Mouse (Mus musculus): ENCODE data around the gene Vps52. TPM values are rescaled to one million over a fixed set of nuclear protein-coding genes. Genes with fewer than 3 reads are reported as not detected.
"Not testable (repeated sequence)": the region's sequence is repeated elsewhere in the genome, so short reads cannot be mapped to it uniquely, and the experiment has no call there.

The Vps52 gene
- polyA plus RNA-seq, 1 experiment: 24.4 TPM

DNA sequence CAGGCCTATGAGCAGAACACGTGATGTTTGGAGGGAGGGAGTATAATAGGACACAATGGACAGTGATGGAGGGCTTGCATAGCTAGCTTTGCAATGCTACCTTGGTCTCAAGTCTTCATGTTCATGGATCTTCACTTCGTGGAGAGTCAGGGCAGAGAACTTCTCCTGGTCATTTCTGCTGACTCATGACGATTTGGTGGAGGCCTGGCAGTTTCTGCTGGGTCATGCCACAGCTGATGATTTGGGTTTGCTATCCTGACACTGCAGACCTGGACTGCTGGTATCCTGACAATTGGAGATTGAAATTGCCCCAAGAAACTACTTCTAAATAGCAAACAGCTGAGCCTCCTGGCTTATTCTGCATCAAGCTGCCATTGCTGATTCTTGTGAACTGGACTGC lies 18.0 kb downstream of the Vps52 start:
- H3K27me3 ChIP-seq (ENCODE audit: control insufficient read depth, insufficient read depth, insufficient read length): peaks cover 18% of the 10 kb centered on the region

DNA sequence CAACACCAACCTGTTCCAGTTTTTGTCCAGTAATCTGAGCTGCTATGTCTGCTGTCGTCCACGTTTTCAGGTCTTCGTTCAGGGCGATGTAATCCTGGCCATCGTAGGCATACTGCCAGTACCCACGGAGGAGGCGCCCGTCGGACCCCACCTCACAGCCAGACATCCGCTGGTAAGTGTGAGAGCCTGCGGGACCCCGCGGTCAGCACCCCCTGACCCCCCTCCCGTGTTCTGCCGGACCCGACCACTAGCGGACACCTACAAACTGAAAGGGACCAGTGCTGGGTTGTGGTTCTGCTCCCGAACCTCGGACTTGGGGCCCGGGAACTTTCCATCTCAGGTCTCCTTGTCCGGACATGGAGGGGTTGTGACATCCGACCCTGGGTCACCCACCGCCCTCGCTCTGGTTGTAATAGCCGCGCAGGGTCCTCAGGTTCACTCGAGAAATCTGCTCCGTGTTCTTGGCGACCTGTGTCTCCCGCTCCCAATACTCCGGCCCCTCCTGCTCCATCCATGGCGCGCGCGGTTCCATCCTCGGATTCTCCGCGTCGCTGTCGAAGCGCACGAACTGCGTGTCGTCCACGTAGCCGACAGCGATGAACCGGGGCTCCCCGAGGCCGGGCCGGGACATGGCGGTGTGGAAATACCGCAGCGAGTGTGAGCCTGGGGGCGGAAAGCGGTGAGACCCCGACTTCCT lies 22.4 kb downstream of the Vps52 start:
- Histone ChIP-seq H3K36me3 (ENCODE audit: control insufficient read depth, insufficient read depth) (no peaks in the 10 kb centered on the region), H3K4me3 (ENCODE audit: insufficient read depth, poor library complexity, severe bottlenecking) (no peak overlapping the region), H3K79me3 (ENCODE audit: low read depth) (no peaks in the 10 kb centered on the region), H3ac (ENCODE audit: control insufficient read depth, insufficient read length, low read depth) (no peak overlapping the region), H3K27me3 (ENCODE audit: control insufficient read depth, insufficient read depth, insufficient read length) (peaks cover 24% of the 10 kb centered on the region), H3K79me2 (ENCODE audit: control insufficient read depth, insufficient read depth) (no peaks in the 10 kb centered on the region)
- TF ChIP-seq USF1 (IDR thresholded peaks at IDR 0.05; ENCODE audit: low read depth) (no peak), CTCF (IDR thresholded peaks at IDR 0.05; ENCODE audit: control insufficient read depth, insufficient read depth, insufficient read length) (no peak), MAX (IDR thresholded peaks at IDR 0.05) (no peak), MYOD1 (IDR thresholded peaks at IDR 0.05; ENCODE audit: control insufficient read depth, insufficient read length, low read depth) (no peak), FOSL1 (IDR thresholded peaks at IDR 0.05; ENCODE audit: insufficient read depth, low read length, poor library complexity, severe bottlenecking) (no peak), MYOG (IDR thresholded peaks at IDR 0.05; ENCODE audit: control insufficient read depth, extremely low read depth, insufficient read length) (no peak), CEBPB (IDR thresholded peaks at IDR 0.05; ENCODE audit: low read depth) (no peak)

More for the DNA sequence above, 18.0 kb downstream of the Vps52 start:
- no peak for TF ChIP-seq MYOD1 (IDR thresholded peaks at IDR 0.05; ENCODE audit: control insufficient read depth, insufficient read length, low read depth)
- TF ChIP-seq USF1 (IDR thresholded peaks at IDR 0.05; ENCODE audit: low read depth): no peak
- no peak for TF ChIP-seq FOSL1 (IDR thresholded peaks at IDR 0.05; ENCODE audit: insufficient read depth, low read length, poor library complexity, severe bottlenecking)
- TF ChIP-seq CEBPB (IDR thresholded peaks at IDR 0.05; ENCODE audit: low read depth): no peak
- no peak for TF ChIP-seq MYOG (IDR thresholded peaks at IDR 0.05; ENCODE audit: control insufficient read depth, extremely low read depth, insufficient read length)
- TF ChIP-seq MAX (IDR thresholded peaks at IDR 0.05): no peak
- TF ChIP-seq CTCF (IDR thresholded peaks at IDR 0.05; ENCODE audit: control insufficient read depth, insufficient read depth, insufficient read length): no peak
- Histone ChIP-seq H3K79me3 (ENCODE audit: low read depth) (no peaks in the 10 kb centered on the region), H3ac (ENCODE audit: control insufficient read depth, insufficient read length, low read depth) (no peak overlapping the region), H3K4me3 (ENCODE audit: insufficient read depth, poor library complexity, severe bottlenecking) (no peak overlapping the region), H3K36me3 (ENCODE audit: control insufficient read depth, insufficient read depth) (no peaks in the 10 kb centered on the region), H3K79me2 (ENCODE audit: control insufficient read depth, insufficient read depth) (no peaks in the 10 kb centered on the region)

DNA sequence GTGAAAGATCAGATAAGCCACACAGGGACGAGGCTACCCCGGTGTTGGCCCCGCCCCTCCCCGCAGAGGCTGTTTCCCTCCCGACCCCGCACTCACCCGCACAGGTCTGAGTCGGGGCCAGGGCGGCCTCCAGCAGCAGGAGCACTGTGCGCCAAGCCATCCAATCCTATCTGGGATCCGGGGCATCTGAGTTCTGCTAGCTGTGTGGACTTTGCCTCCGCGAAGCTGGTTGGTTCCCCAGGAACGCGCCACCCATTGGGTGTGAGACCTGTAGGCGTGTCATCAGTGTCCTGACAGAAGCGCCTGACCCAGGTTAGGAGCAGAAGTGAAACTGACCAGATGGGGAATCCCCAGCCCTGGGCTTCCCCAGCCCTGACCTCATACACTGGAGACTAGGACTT lies 23.0 kb downstream of the Vps52 start:
- Histone ChIP-seq H3K79me3 (ENCODE audit: low read depth) (no peaks in the 10 kb centered on the region), H3K36me3 (ENCODE audit: control insufficient read depth, insufficient read depth) (no peaks in the 10 kb centered on the region), H3K79me2 (ENCODE audit: control insufficient read depth, insufficient read depth) (no peaks in the 10 kb centered on the region), H3ac (ENCODE audit: control insufficient read depth, insufficient read length, low read depth) (no peak overlapping the region), H3K4me3 (ENCODE audit: insufficient read depth, poor library complexity, severe bottlenecking) (no peak overlapping the region), H3K27me3 (ENCODE audit: control insufficient read depth, insufficient read depth, insufficient read length) (peaks cover 24% of the 10 kb centered on the region)
- TF ChIP-seq CTCF (IDR thresholded peaks at IDR 0.05; ENCODE audit: control insufficient read depth, insufficient read depth, insufficient read length): no peak
- no peak for TF ChIP-seq USF1 (IDR thresholded peaks at IDR 0.05; ENCODE audit: low read depth)
- TF ChIP-seq CEBPB (IDR thresholded peaks at IDR 0.05; ENCODE audit: low read depth): no peak
- no peak for TF ChIP-seq FOSL1 (IDR thresholded peaks at IDR 0.05; ENCODE audit: insufficient read depth, low read length, poor library complexity, severe bottlenecking)
- no peak for TF ChIP-seq MYOD1 (IDR thresholded peaks at IDR 0.05; ENCODE audit: control insufficient read depth, insufficient read length, low read depth)
- no peak for TF ChIP-seq MYOG (IDR thresholded peaks at IDR 0.05; ENCODE audit: control insufficient read depth, extremely low read depth, insufficient read length)
- TF ChIP-seq MAX (IDR thresholded peaks at IDR 0.05): no peak

DNA sequence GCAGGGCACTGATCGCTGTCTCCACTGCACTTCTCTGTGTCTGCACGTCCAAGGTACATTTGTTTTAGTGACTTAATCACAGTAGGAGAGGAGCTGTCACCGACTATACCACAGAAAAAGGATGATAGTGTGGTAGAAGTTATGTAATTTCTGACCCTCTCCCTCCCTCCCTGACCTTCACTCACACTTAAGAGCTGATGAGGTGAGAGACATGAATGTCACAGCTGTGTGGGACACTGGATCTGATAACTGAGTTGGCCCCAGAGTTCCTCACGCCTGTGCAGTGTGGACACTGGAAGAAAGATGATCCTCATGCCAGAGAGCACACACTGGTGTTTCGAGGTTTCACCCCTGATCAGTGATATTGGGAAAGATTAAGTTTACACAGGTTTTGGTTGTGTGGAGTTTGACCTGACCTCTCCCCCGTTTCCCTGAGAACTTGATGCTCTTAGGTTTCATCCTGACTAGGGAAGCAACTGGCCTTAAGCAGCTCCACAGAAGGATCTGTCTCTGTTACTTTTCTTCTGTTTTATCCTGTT lies 24.0 kb downstream of the Vps52 start:
- H3K36me3 ChIP-seq (ENCODE audit: control insufficient read depth, insufficient read depth): no peaks in the 10 kb centered on the region
- H3K79me2 ChIP-seq (ENCODE audit: control insufficient read depth, insufficient read depth): no peaks in the 10 kb centered on the region
- H3K27me3 ChIP-seq (ENCODE audit: control insufficient read depth, insufficient read depth, insufficient read length): peaks cover 20% of the 10 kb centered on the region
- no peak overlapping the region for H3K4me3 ChIP-seq (ENCODE audit: insufficient read depth, poor library complexity, severe bottlenecking)
- H3K79me3 ChIP-seq (ENCODE audit: low read depth): no peaks in the 10 kb centered on the region
- TF ChIP-seq MAX (IDR thresholded peaks at IDR 0.05) (no peak), MYOG (IDR thresholded peaks at IDR 0.05; ENCODE audit: control insufficient read depth, extremely low read depth, insufficient read length) (no peak), FOSL1 (IDR thresholded peaks at IDR 0.05; ENCODE audit: insufficient read depth, low read length, poor library complexity, severe bottlenecking) (no peak), USF1 (IDR thresholded peaks at IDR 0.05; ENCODE audit: low read depth) (no peak), CTCF (IDR thresholded peaks at IDR 0.05; ENCODE audit: control insufficient read depth, insufficient read depth, insufficient read length) (no peak), MYOD1 (IDR thresholded peaks at IDR 0.05; ENCODE audit: control insufficient read depth, insufficient read length, low read depth) (no peak), CEBPB (IDR thresholded peaks at IDR 0.05; ENCODE audit: low read depth) (no peak)
- no peak overlapping the region for H3ac ChIP-seq (ENCODE audit: control insufficient read depth, insufficient read length, low read depth)

DNA sequence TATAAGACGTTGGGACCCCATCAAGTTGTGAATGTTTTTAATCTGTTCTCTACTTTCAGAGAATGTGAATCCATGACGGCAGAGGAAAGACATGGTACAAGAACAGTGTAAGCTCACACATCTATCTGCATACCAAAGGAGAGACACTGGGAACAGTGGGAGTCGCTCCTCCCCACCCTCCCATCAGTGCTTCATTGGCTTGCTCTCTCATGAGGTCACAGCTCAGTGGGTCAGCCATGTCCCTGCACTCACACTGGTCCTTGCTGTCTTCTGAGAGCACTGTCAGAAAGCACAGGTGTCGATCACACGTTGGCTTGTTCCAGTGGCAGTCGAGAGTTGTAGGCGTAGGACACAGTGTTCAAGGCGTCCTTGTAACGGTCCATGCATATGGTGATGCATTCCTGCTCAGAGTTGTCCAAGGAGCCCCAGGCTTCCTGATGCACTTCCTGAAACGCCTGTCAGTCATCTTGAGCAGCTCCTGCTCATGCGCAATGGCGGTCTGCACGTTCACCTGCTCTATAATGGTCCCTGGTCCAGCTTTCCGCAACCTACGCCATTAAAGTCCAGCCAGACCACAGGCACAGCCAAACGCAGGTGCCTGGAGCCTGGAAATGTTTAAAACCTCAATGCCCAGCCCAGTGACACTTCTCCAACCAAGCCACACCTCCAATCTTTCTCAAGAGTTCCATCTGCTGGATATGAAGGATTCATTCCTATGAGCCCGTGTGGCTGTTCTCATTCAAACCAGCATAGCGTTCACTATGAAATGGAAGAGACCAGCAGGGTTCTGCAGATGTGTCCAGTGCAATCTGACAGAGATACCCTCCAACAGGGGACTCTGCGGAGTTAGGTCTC lies 24.8 kb downstream of the Vps52 start:
- Histone ChIP-seq H3K36me3 (ENCODE audit: control insufficient read depth, insufficient read depth) (no peaks in the 10 kb centered on the region), H3K27me3 (ENCODE audit: control insufficient read depth, insufficient read depth, insufficient read length) (peaks cover 17% of the 10 kb centered on the region), H3K79me2 (ENCODE audit: control insufficient read depth, insufficient read depth) (no peaks in the 10 kb centered on the region), H3K79me3 (ENCODE audit: low read depth) (no peaks in the 10 kb centered on the region), H3ac (ENCODE audit: control insufficient read depth, insufficient read length, low read depth) (no peak overlapping the region), H3K4me3 (ENCODE audit: insufficient read depth, poor library complexity, severe bottlenecking) (no peak overlapping the region)
- TF ChIP-seq CTCF (IDR thresholded peaks at IDR 0.05; ENCODE audit: control insufficient read depth, insufficient read depth, insufficient read length) (no peak), MYOG (IDR thresholded peaks at IDR 0.05; ENCODE audit: control insufficient read depth, extremely low read depth, insufficient read length) (no peak), MYOD1 (IDR thresholded peaks at IDR 0.05; ENCODE audit: control insufficient read depth, insufficient read length, low read depth) (no peak), MAX (IDR thresholded peaks at IDR 0.05) (no peak)

DNA sequence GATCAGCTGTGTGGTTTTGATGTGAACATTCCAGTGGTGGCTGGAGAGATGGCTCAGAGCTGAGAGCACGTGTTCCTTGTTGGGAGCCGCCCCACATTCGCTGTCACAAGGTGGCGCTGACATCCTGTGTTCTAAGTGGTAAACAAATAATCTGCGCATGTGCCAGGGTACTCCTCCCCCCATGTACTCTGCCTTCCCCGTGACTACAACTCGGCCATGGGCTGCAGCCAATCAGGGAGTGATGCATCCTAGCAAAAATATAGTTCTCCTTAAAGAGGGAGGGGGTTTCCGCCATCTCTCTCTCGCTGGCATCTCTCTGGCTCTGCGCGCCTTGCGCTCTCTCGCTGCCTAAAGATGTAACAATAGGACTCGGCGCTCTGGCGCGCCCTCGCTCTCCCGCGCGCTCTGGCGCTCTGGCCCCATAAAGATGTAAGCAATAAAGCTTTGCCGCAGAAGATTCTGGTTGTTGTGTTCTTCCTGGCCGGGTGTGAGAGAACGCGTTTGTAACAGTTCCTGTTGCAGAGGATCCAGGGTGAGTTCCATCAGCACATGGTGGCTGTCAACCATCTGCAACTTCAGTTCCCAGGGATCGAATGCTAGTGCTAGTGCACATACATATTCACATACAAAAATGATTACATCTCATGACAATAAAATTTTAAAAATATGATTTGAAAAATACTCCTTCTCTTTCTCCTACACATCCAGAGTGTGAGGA lies 25.7 kb downstream of the Vps52 start:
- not testable (repeated sequence) for H3K4me3 ChIP-seq (ENCODE audit: insufficient read depth, poor library complexity, severe bottlenecking)

DNA sequence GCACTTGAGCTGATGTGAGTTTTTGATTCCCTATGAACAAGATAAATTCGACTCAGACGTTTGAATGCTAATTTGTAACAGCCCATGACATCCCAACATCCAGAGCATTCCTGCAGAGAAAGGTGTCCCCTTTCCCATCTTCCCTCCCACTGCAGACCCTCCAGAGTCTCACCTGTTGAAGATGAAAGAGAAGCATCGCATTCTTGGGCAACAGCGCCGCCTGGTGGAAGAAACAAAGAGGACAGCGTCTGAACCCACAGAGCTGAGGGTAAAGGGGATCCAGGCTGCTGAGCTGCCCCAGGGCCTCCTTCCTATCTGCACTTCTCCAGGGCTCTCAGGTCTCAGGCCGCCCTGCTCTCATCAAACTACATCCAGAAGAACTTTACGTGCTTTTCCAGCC lies 26.5 kb downstream of the Vps52 start:
- H3K36me3 ChIP-seq (ENCODE audit: control insufficient read depth, insufficient read depth); H3K79me2 ChIP-seq (ENCODE audit: control insufficient read depth, insufficient read depth); H3K4me3 ChIP-seq (ENCODE audit: insufficient read depth, poor library complexity, severe bottlenecking); H3ac ChIP-seq (ENCODE audit: control insufficient read depth, insufficient read length, low read depth); H3K79me3 ChIP-seq (ENCODE audit: low read depth): not testable (repeated sequence)
- H3K27me3 ChIP-seq (ENCODE audit: control insufficient read depth, insufficient read depth, insufficient read length): peaks cover 17% of the 10 kb centered on the region

More for the DNA sequence above, 25.7 kb downstream of the Vps52 start:
- not testable (repeated sequence) for H3K79me2 ChIP-seq (ENCODE audit: control insufficient read depth, insufficient read depth); H3K79me3 ChIP-seq (ENCODE audit: low read depth); H3ac ChIP-seq (ENCODE audit: control insufficient read depth, insufficient read length, low read depth); H3K36me3 ChIP-seq (ENCODE audit: control insufficient read depth, insufficient read depth)
- peaks cover 17% of the 10 kb centered on the region for H3K27me3 ChIP-seq (ENCODE audit: control insufficient read depth, insufficient read depth, insufficient read length)
